Mouse (Mus musculus) Patski (cell line): ENCODE measurements at regions not wholly inside any gene's neighbourhood (a gene's known extent, or its start where the extent isn't known, plus 50 kb on each side); places are given as distances from the start of the nearest gene placed in this dataset.

ENCODE experiments used
- ATAC-seq: fragments of 100-300 bp; one replicate; pipeline ENCODE4 v1.8.0; 2021
- CTCF ChIA-PET: fragments of 350-600 bp; sonication (Branson Sonifier 250); formaldehyde crosslinking; loops from one replicate; lab custom pipeline; 2022; ENCODE audit warnings: inconsistent platforms; lab: Charles Lee
- POLR2A ChIA-PET: fragments of 350-600 bp; sonication (Branson Sonifier 250); formaldehyde crosslinking; loops from one replicate; lab custom pipeline; 2022; ENCODE audit warnings: antibody characterized with exemption, inconsistent platforms; lab: Charles Lee
- DNase-seq: peaks from one replicate; pipeline ENCODE4 v3.0.0-alpha.2; 2011; ENCODE audit warnings: low read depth, low spot score
- H3K27me3 ChIP-seq: fragments of 371-371 bp; one replicate; pipeline ENCODE4 v1.5.1; 2021
- CTCF ChIP-seq: fragments of 100-300 bp; IDR thresholded peaks from one replicate; pipeline ENCODE4 v1.5.1; 2021
- in situ Hi-C: fragments of 300-500 bp; cut with MboI; formaldehyde crosslinking; loops from 3 replicates; pipeline ENCODE4 v1.11.1; 2018; ENCODE audit warnings: low pct_unique_long_range_greater_than_20kb, mixed read lengths

- peaks cover 18% of the 10 kb centered on the region for H3K27me3 ChIP-seq
- TF ChIP-seq CTCF = peak; percentile 92
- CTCF ChIA-PET = interaction anchor here (0.7 to 5.0 kb wide), 15 partner anchors 12 to 166 kb away, joined by 3 to 42 read pairs (median 7); partner anchors contain the start of gene Sh3gl3
- in situ Hi-C loops = loop anchor here (5.0 to 10.0 kb wide), 2 partner anchors 141 to 257 kb away; no protein-coding TSS in a partner anchor
- DNase-seq = no peak
- POLR2A ChIA-PET = no interaction called here
- no peak for ATAC-seq
Measured at GRCm38 (mm10) chr7:82121746-82122145, 51.9 kb upstream of the Sh3gl3 start.
